Mouse (Mus musculus) C3H10T1/2 (cell line): ENCODE measurements around the gene Pianp. TPM values are rescaled to one million over a fixed set of nuclear protein-coding genes. Genes with fewer than 3 reads are reported as not detected.

Experiments
- polyA plus RNA-seq, 2 experiments: library from polyadenylated mRNA; unstranded; fragments of >200 nt; fragmentation: generic; extraction: Trizol; gene quantifications; one replicate each; pipeline ENCODE4 v1.2.1; 2012; ENCODE audit warnings: missing spikeins in 2 of 2

Gene Pianp
- polyA plus RNA-seq: 10 to 100 TPM in 1 of 2 experiments, 1 to 10 TPM in 1; 3.0 to 14.0 TPM

DNA sequence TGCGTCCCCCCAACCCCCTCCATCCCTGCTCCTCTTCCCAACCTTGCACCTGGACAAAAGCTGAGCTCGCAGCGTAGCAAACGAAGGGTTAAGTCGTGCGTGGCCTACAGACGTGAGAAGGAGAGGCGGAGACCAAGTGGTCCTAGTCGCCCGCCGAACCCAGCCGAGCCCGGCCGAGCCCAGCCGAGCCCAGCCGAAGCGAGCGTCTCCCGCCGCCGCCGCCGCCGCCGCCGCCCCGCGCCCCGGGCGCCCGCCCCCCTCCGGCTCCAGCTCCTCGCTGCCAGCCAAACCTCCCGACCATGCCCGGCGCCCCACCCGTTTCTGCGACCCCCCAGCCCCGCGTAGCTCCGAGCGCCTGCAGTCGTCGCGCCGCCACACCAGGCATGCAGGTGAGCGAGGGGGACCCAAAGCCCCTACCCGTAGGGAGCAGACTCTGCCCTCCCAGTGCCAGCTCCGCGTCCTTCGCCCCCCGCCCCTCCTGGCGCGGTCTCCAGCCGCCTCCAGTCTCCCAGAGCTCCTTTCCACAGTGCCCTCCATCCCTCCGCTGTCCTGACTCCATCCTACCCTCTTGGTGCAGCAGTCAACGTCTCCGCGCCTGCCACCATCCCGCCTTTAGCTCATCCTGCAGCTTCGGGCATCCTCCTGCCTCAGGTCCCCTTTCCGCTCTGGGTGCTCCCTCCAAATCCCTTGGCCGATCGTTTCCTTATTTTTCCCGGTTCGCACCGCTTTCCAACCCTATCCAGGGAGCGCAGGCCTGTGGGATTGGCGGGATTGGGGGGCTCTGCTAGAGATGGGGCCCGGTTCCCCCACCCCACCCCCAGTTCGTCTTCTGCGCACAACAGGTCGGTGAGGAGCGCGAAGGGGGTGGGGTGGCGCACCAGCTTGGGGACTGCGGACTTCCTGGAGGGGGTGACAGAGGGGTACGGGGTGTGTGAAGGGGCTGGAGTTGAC lies at the start of gene Pianp:
Gene Pianp, plus strand, starts transcription at position 144 of the 951 bp plus-strand sequence.

DNA sequence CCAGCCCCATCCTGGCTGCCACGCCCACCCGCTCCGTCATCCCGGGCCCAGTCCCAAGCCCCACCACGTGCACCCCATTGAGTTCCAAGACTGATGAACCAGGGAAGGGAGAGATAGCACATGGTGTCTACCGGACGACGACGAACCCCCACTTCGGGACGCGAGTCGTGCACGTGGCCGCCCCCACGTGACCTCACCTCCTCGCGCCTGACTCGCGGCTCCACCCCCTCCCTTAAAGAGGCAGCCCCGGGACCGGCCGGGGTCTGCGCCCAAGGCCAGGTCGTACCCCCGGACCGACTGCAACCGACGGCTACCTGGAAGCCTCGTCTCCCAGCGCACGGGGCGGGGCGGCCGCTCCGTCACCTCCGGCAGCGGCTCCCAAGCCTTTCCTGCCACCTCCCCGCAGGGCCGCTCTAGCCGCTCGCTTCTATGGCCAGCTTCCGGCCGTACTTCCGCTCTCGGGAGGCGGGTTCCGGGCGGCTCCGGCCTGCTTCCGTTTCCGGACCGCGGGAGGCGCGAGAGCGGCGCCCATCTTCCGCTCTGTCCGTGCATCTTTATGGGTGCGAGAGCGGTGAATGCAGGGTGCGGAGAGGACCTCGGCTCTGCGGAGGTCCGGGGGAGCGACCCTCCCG lies 31.3 kb upstream of the Pianp start, which contains the start of gene Cops7a:
Gene Cops7a, minus strand, starts transcription at position 451 of the 632 bp plus-strand sequence.

DNA sequence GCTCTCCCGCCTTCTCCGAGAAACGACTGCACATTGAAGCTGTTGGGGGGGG lies 12.5 kb downstream of the Pianp start, which contains the start of gene Zfp384:
Gene Zfp384, plus strand, starts transcription at position 17 of the 52 bp plus-strand sequence.

DNA sequence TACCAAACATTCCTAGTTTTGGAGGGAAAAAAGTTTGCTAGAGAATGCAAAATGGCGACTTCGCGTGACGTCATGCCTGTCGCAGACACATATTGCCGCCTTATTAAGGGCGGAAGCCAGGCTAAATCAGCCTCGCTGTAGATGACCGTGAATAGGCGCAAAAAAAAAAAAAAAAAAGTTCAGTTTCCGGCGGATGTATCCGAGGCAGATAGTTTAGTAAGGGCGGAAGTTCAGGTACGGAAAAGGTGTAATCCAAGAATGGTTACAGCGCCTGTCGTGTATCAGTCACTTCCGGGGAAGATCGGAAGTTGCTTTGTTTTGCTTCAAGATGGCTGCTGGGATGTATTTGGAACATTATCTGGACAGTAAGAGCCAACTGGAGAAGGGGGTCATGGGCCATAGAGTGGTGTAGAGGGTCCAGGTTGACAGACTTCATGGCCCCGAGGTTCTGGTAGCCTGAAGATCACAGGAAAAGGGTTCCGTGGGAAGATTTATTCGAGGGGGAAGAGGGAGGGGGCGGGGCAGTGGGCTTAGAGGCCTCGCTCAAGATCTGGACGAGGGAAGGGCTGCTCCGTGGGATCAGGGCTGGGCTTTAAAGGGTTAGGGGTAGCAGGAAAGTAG lies 43.1 kb downstream of the Pianp start, which contains the start of gene Ing4:
Gene Ing4, plus strand, starts transcription at position 228 of the 621 bp plus-strand sequence.

DNA sequence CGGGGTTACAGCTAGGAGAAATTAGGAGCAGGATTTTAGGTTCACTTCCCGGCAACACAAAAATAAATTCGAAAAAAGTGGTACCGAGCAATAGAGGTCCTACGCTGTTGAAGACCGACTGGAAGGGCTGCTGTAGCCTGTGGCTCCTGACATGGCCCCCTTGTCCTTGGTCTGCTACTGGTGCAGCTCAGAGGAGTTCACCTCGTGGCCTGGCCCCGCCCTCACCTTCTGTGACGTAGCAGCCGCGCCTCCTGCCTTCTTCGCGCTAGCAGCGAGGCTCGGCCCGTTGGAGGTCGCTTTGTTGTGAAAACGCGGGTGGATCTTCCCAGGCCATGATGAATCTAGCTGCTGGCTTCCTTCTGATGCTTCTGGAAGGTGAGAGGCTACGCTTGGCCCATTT lies 53.2 kb downstream of the Pianp start, which contains the start of gene Acrbp:
Gene Acrbp, plus strand, starts transcription at position 12 of the 400 bp plus-strand sequence.

Other genes with a start within 250 kb of the Pianp start
- gene Gm45234, start 240.7 kb upstream of the Pianp start, polyA plus RNA-seq: under 1 TPM; 0.01 to 0.13 TPM
- gene Atn1, start 240.2 kb upstream of the Pianp start, polyA plus RNA-seq: 10 to 100 TPM; 23.4 to 84.9 TPM
- gene Eno2, start 227.0 kb upstream of the Pianp start, polyA plus RNA-seq: 10 to 100 TPM in 1 of 2 experiments, 1 to 10 TPM in 1; 1.9 to 14.4 TPM
- under 1 TPM; 0.04 to 0.31 TPM for gene Lrrc23, start 217.0 kb upstream of the Pianp start, polyA plus RNA-seq
- gene Spsb2, start 188.0 kb upstream of the Pianp start, polyA plus RNA-seq: 10 to 100 TPM; 25.7 to 50.6 TPM
- gene Tpi1, start 182.4 kb upstream of the Pianp start, polyA plus RNA-seq: 100 to 1,000 TPM; 586 to 773 TPM
- gene Usp5, start 167.2 kb upstream of the Pianp start, polyA plus RNA-seq: 100 to 1,000 TPM; 101 to 117 TPM
- 100 to 1,000 TPM in 1 of 2 experiments, 10 to 100 TPM in 1; 55.6 to 112 TPM for gene Cdca3, start 167.1 kb upstream of the Pianp start, polyA plus RNA-seq
- gene Gnb3, start 156.4 kb upstream of the Pianp start, polyA plus RNA-seq: under 1 TPM; 0.01 to 0.12 TPM
- 10 to 100 TPM in 1 of 2 experiments, 1 to 10 TPM in 1; 4.9 to 50.4 TPM for gene P3h3, start 138.9 kb upstream of the Pianp start, polyA plus RNA-seq
- gene Gpr162, start 132.7 kb upstream of the Pianp start, polyA plus RNA-seq: 1 to 10 TPM in 1 of 2 experiments, under 1 TPM in 1; 0.09 to 3.1 TPM
- under 1 TPM in 1 of 2 experiments, not detected in 1; 0.04 TPM for gene Cd4, start 108.5 kb upstream of the Pianp start, polyA plus RNA-seq
- 1 to 10 TPM in 1 of 2 experiments, under 1 TPM in 1; 0.13 to 1.9 TPM for gene Lag3, start 85.0 kb upstream of the Pianp start, polyA plus RNA-seq
- 1,000 to 10,000 TPM; 2,499 to 3,064 TPM for gene Ptms, start 76.6 kb upstream of the Pianp start, polyA plus RNA-seq
- 100 to 1,000 TPM; 293 to 332 TPM for gene Mlf2, start 65.3 kb upstream of the Pianp start, polyA plus RNA-seq
- 100 to 1,000 TPM in 1 of 2 experiments, 10 to 100 TPM in 1; 99.3 to 123 TPM for gene Cops7a, start 31.2 kb upstream of the Pianp start, polyA plus RNA-seq
- gene Zfp384, start 12.5 kb downstream of the Pianp start, polyA plus RNA-seq: 10 to 100 TPM in 1 of 2 experiments, 1 to 10 TPM in 1; 9.5 to 27.6 TPM
- 10 to 100 TPM; 15.4 to 76.7 TPM for gene Ing4, start 43.1 kb downstream of the Pianp start, polyA plus RNA-seq
- 1 to 10 TPM in 1 of 2 experiments, under 1 TPM in 1; 0.32 to 8.6 TPM for gene Acrbp, start 53.0 kb downstream of the Pianp start, polyA plus RNA-seq
- gene Lpar5, start 71.2 kb downstream of the Pianp start, polyA plus RNA-seq: under 1 TPM in 1 of 2 experiments, not detected in 1; 0.09 TPM
- gene Chd4, start 99.3 kb downstream of the Pianp start, polyA plus RNA-seq: 100 to 1,000 TPM in 1 of 2 experiments, 10 to 100 TPM in 1; 17.2 to 106 TPM
- 10 to 100 TPM; 25.7 to 58.8 TPM for gene Nop2, start 135.2 kb downstream of the Pianp start, polyA plus RNA-seq
- gene Iffo1, start 148.5 kb downstream of the Pianp start, polyA plus RNA-seq: 10 to 100 TPM in 1 of 2 experiments, 1 to 10 TPM in 1; 4.2 to 22.1 TPM
- gene Gapdh, start 169.8 kb downstream of the Pianp start, polyA plus RNA-seq: 1,000 to 10,000 TPM; 2,700 to 7,122 TPM
- 100 to 1,000 TPM in 1 of 2 experiments, 10 to 100 TPM in 1; 57.1 to 120 TPM for gene Ncapd2, start 195.0 kb downstream of the Pianp start, polyA plus RNA-seq
- gene Mrpl51, start 195.1 kb downstream of the Pianp start, polyA plus RNA-seq: 100 to 1,000 TPM; 106 to 112 TPM
- gene Vamp1, start 218.9 kb downstream of the Pianp start, polyA plus RNA-seq: 1 to 10 TPM in 1 of 2 experiments, under 1 TPM in 1; 0.22 to 2.2 TPM
- gene Tapbpl, start 235.2 kb downstream of the Pianp start, polyA plus RNA-seq: 10 to 100 TPM in 1 of 2 experiments, 1 to 10 TPM in 1; 1.5 to 12.5 TPM
- under 1 TPM in 1 of 2 experiments, not detected in 1; 0.25 TPM for gene Cd27, start 240.3 kb downstream of the Pianp start, polyA plus RNA-seq